Mouse (Mus musculus) embryonic facial prominence, embryonic 13.5 days (tissue): ENCODE measurements around the gene Slx1b. TPM values are rescaled to one million over a fixed set of nuclear protein-coding genes. Genes with fewer than 3 reads are reported as not detected.
"Not testable (repeated sequence)": the region's sequence is repeated elsewhere in the genome, so short reads cannot be mapped to it uniquely, and the experiment has no call there.

Experiments
- ATAC-seq: fragments of 200-750 bp; cut with Nextera tagmentation; 2 replicates; pipeline ENCODE4 v1.8.0; 2017; ENCODE audit warnings: low read depth; ENCODE audit not compliant: insufficient number of reproducible peaks, insufficient read depth, low FRiP score, low TSS enrichment
- H3K27ac ChIP-seq: fragments of 300-500 bp; sonication (generic); 2 replicates; pipeline ENCODE4 v1.5.1; 2015; ENCODE audit warnings: moderate library complexity, mild to moderate bottlenecking, inconsistent platforms
- H3K27me3 ChIP-seq: fragments of 300-500 bp; sonication (generic); 2 replicates; pipeline ENCODE4 v1.6.1; 2015; ENCODE audit warnings: mild to moderate bottlenecking, inconsistent platforms
- H3K36me3 ChIP-seq: fragments of 300-500 bp; sonication (generic); 2 replicates; pipeline ENCODE4 v1.6.1; 2015; ENCODE audit warnings: mild to moderate bottlenecking, inconsistent platforms
- H3K4me1 ChIP-seq: fragments of 300-500 bp; sonication (generic); 2 replicates; pipeline ENCODE4 v1.6.1; 2015; ENCODE audit warnings: inconsistent platforms
- H3K4me2 ChIP-seq: fragments of 300-500 bp; sonication (generic); 2 replicates; pipeline ENCODE4 v1.6.1; 2015; ENCODE audit warnings: moderate library complexity, mild to moderate bottlenecking, inconsistent platforms
- H3K4me3 ChIP-seq: fragments of 300-500 bp; sonication (generic); 2 replicates; pipeline ENCODE4 v1.5.1; 2015; ENCODE audit warnings: mild to moderate bottlenecking, inconsistent platforms
- H3K9ac ChIP-seq: fragments of 300-500 bp; sonication (generic); 2 replicates; pipeline ENCODE4 v1.6.1; 2015; ENCODE audit warnings: mild to moderate bottlenecking, inconsistent platforms
- H3K9me3 ChIP-seq: fragments of 300-500 bp; sonication (generic); 2 replicates; pipeline ENCODE4 v1.6.1; 2016; ENCODE audit warnings: inconsistent platforms
- WGBS: fragments of 180-500 bp; shearing (Covaris S2); methylation state at CpG from one replicate; pipeline ENCODE4 v1.1.7; 2015; ENCODE audit warnings: mixed read lengths; 5-methylcytosine and 5-hydroxymethylcytosine counted together
- polyA plus RNA-seq: library from polyadenylated mRNA; unstranded; fragments of >200 nt; fragmentation: Nextera tagmentation; extraction: Ambion mirVana; gene quantifications from 2 replicates; pipeline ENCODE4 v1.2.1, GENCODE M21; 2015

Gene Slx1b
- polyA plus RNA-seq, 1 experiment from 2014 or later: 15.0 TPM

DNA sequence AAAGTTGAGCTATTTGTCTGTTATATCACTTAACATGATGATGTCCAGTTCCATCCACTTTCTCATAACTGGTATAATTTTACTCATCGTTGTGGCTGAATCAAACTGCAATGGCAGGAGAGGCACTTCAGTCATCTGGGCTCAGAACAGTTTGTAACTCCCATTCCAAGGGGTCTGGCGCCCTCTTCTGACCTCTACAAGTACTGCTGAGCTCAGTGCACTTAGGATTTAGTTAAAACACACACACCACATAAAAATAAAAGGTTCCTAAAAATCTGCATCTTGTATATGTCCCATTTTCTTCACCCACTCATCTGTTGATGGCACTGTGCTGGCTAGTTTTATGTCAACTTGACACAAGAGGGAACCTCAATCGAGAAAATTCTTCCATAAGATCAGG lies 2.3 kb downstream of the Slx1b start:
- Histone ChIP-seq H3K4me3 (no peak overlapping the region), H3K4me2 (no peak overlapping the region), H3K27me3 (no peaks in the 10 kb centered on the region), H3K36me3 (peaks cover 36% of the 10 kb centered on the region), H3K9ac (no peak overlapping the region), H3K9me3 (no peaks in the 10 kb centered on the region), H3K27ac (no peak overlapping the region), H3K4me1 (peaks cover 26% of the 10 kb centered on the region)
- no peak for ATAC-seq
- 30% methylated on average over 3 of the region's 3 CpGs for WGBS

DNA sequence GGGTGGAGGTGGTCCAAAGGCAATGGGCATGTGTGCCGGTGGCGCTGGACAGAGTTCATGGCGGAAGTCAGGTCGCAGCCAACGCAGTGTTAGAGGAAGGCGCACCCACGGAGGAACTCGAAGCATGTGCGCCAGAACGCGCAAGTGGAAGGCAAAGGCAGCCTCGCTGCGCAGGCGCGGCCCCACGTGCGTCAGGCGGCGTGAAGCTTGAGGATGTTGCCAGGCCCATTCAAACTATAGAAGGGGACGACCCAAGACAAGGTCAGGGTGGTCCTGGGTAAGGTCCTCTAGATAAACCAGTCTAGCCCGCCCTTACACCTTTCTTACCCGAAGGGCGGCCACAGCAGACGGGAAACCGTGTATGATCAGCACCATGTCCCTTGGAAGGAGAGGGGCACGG lies 3.2 kb downstream of the Slx1b start:
- Histone ChIP-seq H3K27me3 (no peaks in the 10 kb centered on the region), H3K9me3 (no peaks in the 10 kb centered on the region), H3K36me3 (peaks cover 36% of the 10 kb centered on the region), H3K4me1 (peaks cover 26% of the 10 kb centered on the region), H3K9ac (no peak overlapping the region), H3K27ac (no peak overlapping the region), H3K4me3 (no peak overlapping the region), H3K4me2 (no peak overlapping the region)
- no peak for ATAC-seq
- WGBS: 94% methylated on average over 26 of the region's 26 CpGs

DNA sequence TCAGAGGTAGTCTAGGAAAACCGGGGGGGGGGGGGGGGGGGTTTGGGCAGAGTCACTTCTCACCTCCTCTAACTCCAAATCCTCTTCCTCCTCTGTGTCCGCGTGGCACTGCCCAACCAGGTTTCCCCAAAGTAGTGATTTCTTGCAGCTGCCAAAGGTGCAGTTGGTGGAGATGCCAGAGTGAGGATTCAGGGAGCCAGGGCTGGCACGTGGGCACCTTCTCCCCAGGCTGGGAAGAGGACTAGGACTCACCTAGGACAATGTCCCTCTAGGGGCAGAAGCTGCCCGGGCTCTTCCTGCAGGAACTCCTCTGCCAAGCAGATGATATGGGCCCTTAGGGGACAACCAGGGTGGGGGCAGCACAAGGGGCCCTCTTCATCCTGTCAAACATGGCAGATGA lies 3.9 kb downstream of the Slx1b start:
- Histone ChIP-seq H3K27ac (no peak overlapping the region), H3K9ac (no peak overlapping the region), H3K36me3 (peaks cover 30% of the 10 kb centered on the region), H3K4me2 (no peak overlapping the region), H3K27me3 (no peaks in the 10 kb centered on the region), H3K4me1 (peaks cover 18% of the 10 kb centered on the region), H3K4me3 (no peak overlapping the region), H3K9me3 (no peaks in the 10 kb centered on the region)
- 89% methylated on average over 4 of the region's 5 CpGs for WGBS
- ATAC-seq: no peak

DNA sequence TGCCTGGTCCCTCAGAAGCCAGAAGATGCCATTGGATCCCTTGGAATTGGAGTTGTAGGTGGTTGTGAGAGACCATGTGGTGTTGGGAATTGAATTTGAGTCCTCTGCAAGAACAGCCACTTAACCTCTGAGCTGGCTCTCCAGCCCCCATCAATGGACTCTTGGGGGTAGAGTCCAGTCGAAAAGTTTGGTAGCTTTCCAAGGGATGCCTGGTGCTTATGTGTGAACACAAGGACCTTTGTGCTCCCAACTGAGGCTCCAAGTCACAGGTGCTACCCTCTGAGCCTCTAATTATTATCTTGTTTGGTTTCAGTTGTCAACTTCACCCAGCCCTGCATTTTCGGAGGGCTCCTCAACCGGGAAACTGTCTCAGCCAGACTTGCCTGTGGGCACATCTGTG lies 4.8 kb downstream of the Slx1b start:
- H3K9me3 ChIP-seq: no peaks in the 10 kb centered on the region
- WGBS: 73% methylated on average over 3 of the region's 3 CpGs
- no peak overlapping the region for H3K4me3 ChIP-seq
- peaks cover 13% of the 10 kb centered on the region for H3K4me1 ChIP-seq
- H3K4me2 ChIP-seq: no peak overlapping the region
- no peak overlapping the region for H3K27ac ChIP-seq
- no peaks in the 10 kb centered on the region for H3K27me3 ChIP-seq
- H3K9ac ChIP-seq: no peak overlapping the region
- ATAC-seq: no peak
- peaks cover 30% of the 10 kb centered on the region for H3K36me3 ChIP-seq

DNA sequence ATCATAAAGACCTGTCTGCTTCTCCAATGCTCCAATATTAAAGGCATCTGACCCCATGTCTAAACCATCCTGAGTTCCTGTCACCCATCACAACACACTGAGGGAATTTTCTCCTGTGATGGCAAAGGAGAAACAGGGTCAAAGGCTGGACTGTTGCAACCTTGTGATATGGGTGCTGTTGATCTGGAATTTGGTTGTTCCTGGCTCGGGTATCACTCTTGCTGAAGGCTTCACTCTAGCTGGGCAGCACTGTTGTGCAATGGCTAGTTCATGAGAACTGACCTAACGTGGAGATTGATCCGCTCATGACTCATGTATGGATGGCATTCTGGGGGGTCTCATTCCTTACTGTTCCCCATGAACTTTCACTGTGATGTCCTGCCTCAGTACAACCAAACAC lies 6.6 kb downstream of the Slx1b start:
- Histone ChIP-seq H3K4me2 (no peak overlapping the region), H3K4me1 (peaks cover 7% of the 10 kb centered on the region), H3K9ac (no peak overlapping the region), H3K9me3 (no peaks in the 10 kb centered on the region), H3K27ac (no peak overlapping the region), H3K36me3 (peaks cover 30% of the 10 kb centered on the region), H3K27me3 (no peaks in the 10 kb centered on the region), H3K4me3 (no peak overlapping the region)
- ATAC-seq: no peak
- 82% methylated on average over 3 of the region's 3 CpGs for WGBS

DNA sequence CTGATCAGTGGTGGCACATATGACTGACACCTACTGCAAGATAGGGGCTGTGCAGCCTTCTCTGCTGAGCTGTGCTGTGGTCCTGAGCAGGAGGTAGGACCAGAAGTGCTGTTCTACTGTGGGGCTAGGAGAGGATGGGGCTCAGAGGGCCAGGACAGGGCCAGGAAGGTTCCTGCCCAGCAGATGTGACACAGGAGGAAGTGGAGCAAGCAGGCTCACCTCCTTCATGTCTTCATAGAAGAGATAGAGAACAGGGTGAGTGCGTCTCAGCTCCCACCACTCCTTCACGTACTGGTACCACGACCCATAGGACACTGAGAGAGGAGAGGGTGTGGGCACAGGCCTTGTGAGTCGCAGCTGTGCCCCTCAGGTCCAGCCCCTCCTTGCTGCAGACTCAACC lies 7.4 kb downstream of the Slx1b start:
- not testable (repeated sequence) for H3K9me3 ChIP-seq, H3K27me3 ChIP-seq, H3K27ac ChIP-seq, H3K9ac ChIP-seq, H3K4me2 ChIP-seq, ATAC-seq, H3K4me3 ChIP-seq, H3K4me1 ChIP-seq
- H3K36me3 ChIP-seq: peaks cover 30% of the 10 kb centered on the region
- 87% methylated on average over 4 of the region's 4 CpGs for WGBS

DNA sequence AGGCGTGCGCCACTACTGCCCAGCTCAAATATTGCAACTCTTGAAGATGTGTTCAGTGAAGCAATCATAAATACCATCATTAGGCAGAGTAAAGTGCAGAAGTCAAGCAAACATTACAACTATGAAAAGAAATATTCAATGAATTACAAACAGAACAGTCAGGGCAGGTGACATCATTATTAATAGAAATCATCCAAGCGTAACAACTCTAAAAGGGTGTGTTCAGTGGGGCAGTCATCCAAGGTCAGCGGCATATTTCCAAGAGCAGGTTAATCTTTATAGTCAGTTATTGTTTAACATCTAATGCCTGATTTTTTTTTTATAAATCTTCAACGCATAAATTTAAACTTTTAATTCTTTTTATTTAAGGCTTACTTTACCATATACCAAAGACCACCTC lies 14.4 kb downstream of the Slx1b start:
- H3K4me3 ChIP-seq: no peak overlapping the region
- H3K27ac ChIP-seq: no peak overlapping the region
- 93% methylated on average over 5 of the region's 5 CpGs for WGBS
- H3K9ac ChIP-seq: no peak overlapping the region
- H3K36me3 ChIP-seq: peaks cover 14% of the 10 kb centered on the region
- no peak overlapping the region for H3K4me2 ChIP-seq
- no peaks in the 10 kb centered on the region for H3K9me3 ChIP-seq
- H3K27me3 ChIP-seq: no peaks in the 10 kb centered on the region
- no peaks in the 10 kb centered on the region for H3K4me1 ChIP-seq
- ATAC-seq: no peak

DNA sequence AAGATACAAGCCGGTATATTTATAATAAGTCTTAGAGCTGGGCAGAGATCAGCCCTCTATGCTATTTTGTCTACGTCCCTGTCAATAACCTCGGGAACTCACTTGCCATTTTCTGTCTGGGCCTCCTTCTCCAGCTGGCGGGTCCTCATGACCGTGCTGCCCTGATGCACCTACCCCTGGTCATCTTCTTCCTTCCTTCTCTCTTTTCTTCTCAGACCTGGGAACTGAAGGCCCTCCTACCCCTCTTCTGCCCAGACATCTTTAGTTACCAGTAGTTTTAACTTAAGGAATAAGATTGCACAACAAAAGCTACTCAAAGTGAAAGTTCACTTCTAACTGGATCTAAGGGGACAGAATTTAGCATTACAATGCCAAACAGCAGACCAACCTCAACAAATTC lies 15.9 kb downstream of the Slx1b start:
- Histone ChIP-seq H3K4me1 (no peaks in the 10 kb centered on the region), H3K27me3 (no peaks in the 10 kb centered on the region), H3K27ac (no peak overlapping the region), H3K4me3 (no peak overlapping the region), H3K4me2 (no peak overlapping the region), H3K9me3 (no peaks in the 10 kb centered on the region), H3K36me3 (peaks cover 20% of the 10 kb centered on the region), H3K9ac (no peak overlapping the region)
- no peak for ATAC-seq
- WGBS: 92% methylated on average over 5 of the region's 5 CpGs

DNA sequence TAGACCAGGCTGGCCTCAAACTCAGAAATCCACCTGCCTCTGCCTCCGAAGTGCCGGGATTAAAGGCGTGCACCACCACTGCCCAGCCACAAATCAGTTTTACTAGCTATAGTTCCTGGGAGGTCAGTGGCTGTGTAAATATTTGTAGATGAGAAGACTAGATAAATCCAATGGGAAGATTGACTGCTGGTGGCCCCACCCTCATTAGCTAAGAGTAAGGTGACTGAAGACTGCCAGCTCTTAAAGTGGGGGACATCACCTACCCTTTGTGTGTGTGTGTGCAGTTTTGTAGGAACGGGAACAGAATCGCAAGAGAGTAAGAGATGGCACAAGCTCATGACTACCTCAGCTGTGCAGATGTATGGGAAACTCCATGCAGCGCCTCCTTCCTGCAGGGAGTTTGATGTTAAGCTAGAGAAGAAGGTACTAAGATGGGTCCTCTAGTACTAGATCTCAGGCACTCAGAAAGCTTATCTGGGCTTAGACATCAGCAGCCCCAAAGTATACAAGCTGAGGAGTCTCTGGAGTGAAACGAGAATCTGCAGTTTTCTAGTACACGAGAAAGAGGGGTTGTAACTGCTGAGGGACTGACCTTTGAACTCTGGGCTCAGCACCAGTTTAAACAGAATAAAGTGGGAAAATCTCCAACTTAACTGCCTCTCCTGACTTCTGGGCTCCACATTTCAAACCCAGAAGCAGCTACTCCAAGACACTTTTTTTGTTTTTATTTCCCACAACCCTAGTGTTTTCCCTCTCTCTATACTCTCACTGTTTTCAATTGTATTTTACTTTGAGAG lies 16.8 kb downstream of the Slx1b start:
- Histone ChIP-seq H3K27ac (no peak overlapping the region), H3K9me3 (no peaks in the 10 kb centered on the region), H3K4me1 (no peaks in the 10 kb centered on the region), H3K9ac (no peak overlapping the region), H3K4me2 (no peak overlapping the region), H3K27me3 (no peaks in the 10 kb centered on the region), H3K4me3 (no peak overlapping the region), H3K36me3 (peaks cover 24% of the 10 kb centered on the region)
- ATAC-seq: no peak
- WGBS: 83% methylated on average over 8 of the region's 8 CpGs

DNA sequence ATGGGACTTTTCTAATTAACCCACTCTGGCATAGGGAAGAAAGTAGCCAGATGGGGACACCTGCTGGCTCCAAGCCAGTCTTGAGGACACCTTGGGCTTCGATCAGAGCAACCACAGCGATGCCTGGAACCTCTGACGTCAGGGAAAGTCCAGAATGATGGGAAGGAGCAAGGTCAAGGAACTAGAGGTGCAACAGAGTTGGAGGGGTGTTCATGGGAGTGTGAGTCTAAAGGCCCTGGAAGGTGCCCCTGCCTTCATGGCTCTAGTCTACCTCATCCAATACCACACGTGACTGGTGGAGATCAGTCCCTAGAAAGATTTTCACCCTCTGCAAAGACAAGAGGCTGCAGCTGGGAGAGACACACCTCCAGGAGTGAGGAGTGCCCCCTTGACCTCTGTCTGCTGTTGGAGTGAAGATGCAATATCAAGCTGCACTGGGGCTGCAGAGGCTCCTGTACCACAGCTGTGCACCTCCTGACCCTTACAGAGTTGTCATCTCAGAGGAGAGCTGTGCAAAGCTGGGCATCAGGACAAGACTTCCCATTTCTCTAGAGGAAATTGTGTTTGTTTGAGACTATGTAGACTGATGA lies 18.9 kb downstream of the Slx1b start:
- Histone ChIP-seq H3K4me3 (no peak overlapping the region), H3K36me3 (peaks cover 42% of the 10 kb centered on the region), H3K4me1 (no peaks in the 10 kb centered on the region), H3K27ac (no peak overlapping the region), H3K27me3 (no peaks in the 10 kb centered on the region), H3K4me2 (no peak overlapping the region), H3K9me3 (no peaks in the 10 kb centered on the region), H3K9ac (no peak overlapping the region)
- ATAC-seq: no peak
- WGBS: 79% methylated on average over 4 of the region's 4 CpGs

DNA sequence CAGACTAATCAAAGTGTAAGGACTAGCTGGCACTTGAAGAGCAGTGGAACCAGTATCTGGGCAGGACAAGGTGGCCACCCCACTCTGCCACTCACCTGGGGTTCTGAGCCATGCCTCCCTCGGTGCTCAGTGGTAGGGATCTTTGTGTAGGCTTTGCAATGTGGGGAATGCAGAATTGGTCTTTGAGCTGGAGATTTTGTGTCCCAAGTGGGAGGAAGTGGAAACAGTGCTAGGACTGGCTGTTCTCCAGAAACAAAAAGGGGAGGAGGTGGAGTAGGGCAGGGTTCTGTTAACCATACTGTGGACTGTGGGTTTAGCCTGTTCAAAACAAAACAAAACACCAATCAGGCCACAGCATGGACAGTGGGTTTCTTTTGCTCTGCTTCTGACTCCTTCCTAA lies 19.4 kb downstream of the Slx1b start, which contains the start of gene Sult1a1:
TSS of gene Sult1a1 (minus strand) at position 226 of the 400 bp plus-strand sequence.
- WGBS: 69% methylated on average over 1 of the region's 1 CpGs
- Histone ChIP-seq H3K4me1 (no peaks in the 10 kb centered on the region), H3K27me3 (no peaks in the 10 kb centered on the region), H3K9ac (no peak within 1 kb of the TSS), H3K4me3 (no peak within 1 kb of the TSS), H3K36me3 (peaks cover 47% of the 10 kb centered on the region), H3K4me2 (no peak within 1 kb of the TSS), H3K27ac (no peak within 1 kb of the TSS), H3K9me3 (no peaks in the 10 kb centered on the region)
- no peak for ATAC-seq

DNA sequence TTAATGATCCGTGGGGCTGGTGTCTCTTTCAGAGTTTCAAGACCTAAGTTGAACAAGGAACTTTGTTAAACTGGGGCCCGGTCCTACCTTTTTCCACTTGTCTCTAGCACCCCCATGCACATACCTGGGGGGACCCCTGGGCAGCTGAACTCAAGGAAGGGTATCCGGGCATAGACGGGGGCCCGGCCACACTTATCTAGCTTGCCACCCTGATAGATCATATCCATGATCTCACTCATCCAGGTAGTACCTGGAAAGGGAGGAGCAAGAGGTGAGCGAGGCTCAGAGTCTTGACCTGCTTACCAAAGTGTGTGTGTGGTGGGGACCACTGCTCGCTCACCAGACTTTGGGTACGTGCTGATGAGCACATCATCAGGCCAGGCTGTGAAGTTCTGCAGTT lies 20.5 kb downstream of the Slx1b start:
- no peak for ATAC-seq
- 93% methylated on average over 8 of the region's 8 CpGs for WGBS

More for the DNA sequence above, 20.5 kb downstream of the Slx1b start:
- Histone ChIP-seq H3K4me1 (no peaks in the 10 kb centered on the region), H3K27me3 (no peaks in the 10 kb centered on the region), H3K4me2 (no peak overlapping the region), H3K9ac (no peak overlapping the region), H3K9me3 (no peaks in the 10 kb centered on the region), H3K36me3 (peaks cover 49% of the 10 kb centered on the region), H3K4me3 (no peak overlapping the region), H3K27ac (no peak overlapping the region)
